Mouse (Mus musculus) limb, embryonic 11.5 days (tissue): ENCODE data around the gene Nck1. TPM values are rescaled to one million over a fixed set of nuclear protein-coding genes. Genes with fewer than 3 reads are reported as not detected.

Source experiments
- ATAC-seq: fragments of 200-750 bp; cut with Nextera tagmentation; 2 replicates; pipeline ENCODE4 v1.8.0; 2017; ENCODE audit warnings: low read depth; ENCODE audit not compliant: insufficient number of reproducible peaks, low FRiP score, low TSS enrichment
- DNase-seq: peaks from one replicate; pipeline ENCODE4 v3.0.0-alpha.2; 2015; ENCODE audit warnings: low spot score
- H3K27ac ChIP-seq: fragments of 300-500 bp; sonication (generic); replicated peaks from 2 replicates; pipeline ENCODE4 v1.5.1; 2014; ENCODE audit warnings: low read depth, mild to moderate bottlenecking, low read length
- H3K27me3 ChIP-seq: fragments of 300-500 bp; sonication (generic); 2 replicates; pipeline ENCODE4 v1.6.1; 2014; ENCODE audit warnings: mild to moderate bottlenecking, low read length, mixed read lengths; ENCODE audit not compliant: control insufficient read depth, insufficient read depth
- H3K36me3 ChIP-seq: fragments of 300-500 bp; sonication (generic); 2 replicates; pipeline ENCODE4 v1.6.1; 2014; ENCODE audit warnings: mild to moderate bottlenecking, low read length, moderate library complexity, mixed read lengths; ENCODE audit not compliant: control insufficient read depth, insufficient read depth
- H3K4me1 ChIP-seq: fragments of 300-500 bp; sonication (generic); 2 replicates; pipeline ENCODE4 v1.6.1; 2014; ENCODE audit warnings: low read length, mixed read lengths; ENCODE audit not compliant: control insufficient read depth, insufficient read depth
- H3K4me2 ChIP-seq: fragments of 300-500 bp; sonication (generic); 2 replicates; pipeline ENCODE4 v1.6.1; 2014; ENCODE audit warnings: low read depth, mild to moderate bottlenecking, moderate library complexity; ENCODE audit not compliant: severe bottlenecking
- H3K4me3 ChIP-seq: fragments of 300-500 bp; sonication (generic); 2 replicates; pipeline ENCODE4 v1.5.1; 2014; ENCODE audit warnings: low read depth, low read length
- H3K9ac ChIP-seq: fragments of 300-500 bp; sonication (generic); 2 replicates; pipeline ENCODE4 v1.6.1; 2014; ENCODE audit warnings: mild to moderate bottlenecking, low read length
- H3K9me3 ChIP-seq: fragments of 300-500 bp; sonication (generic); 2 replicates; pipeline ENCODE4 v1.6.1; 2016; ENCODE audit warnings: low read length; ENCODE audit not compliant: control insufficient read depth
- WGBS: fragments of 180-500 bp; shearing (Covaris S2); extraction: QIAGEN DNeasy Blood & Tissue Kit; methylation state at CpG from one replicate; pipeline ENCODE4 v1.1.7; 2014; 5-methylcytosine and 5-hydroxymethylcytosine counted together
- polyA plus RNA-seq: library from polyadenylated mRNA; unstranded; fragments of >200 nt; fragmentation: Nextera tagmentation; extraction: Ambion mirVana; gene quantifications from 2 replicates; pipeline ENCODE4 v1.2.1, GENCODE M21; 2014

Nck1 gene
- polyA plus RNA-seq, 1 experiment from 2014 or later, result 80.6 TPM

DNA sequence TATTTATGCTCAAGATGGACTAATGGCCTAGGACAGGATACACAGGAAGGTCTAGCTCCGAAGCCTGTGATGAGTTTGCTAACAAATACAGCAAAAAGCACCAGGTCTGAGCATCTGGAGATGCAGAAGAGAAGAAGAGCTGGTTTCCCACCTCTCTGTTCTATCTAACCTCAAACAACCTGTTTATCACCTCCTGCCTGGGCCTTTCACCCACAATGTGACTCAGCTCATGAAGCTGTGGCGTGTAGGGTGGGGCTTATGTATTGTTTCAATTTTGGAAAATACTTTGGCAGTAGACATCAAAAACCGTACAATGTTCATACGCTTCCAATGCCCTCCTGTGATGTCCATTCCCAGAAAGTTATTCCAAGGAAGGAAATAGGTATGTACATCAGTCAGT is 83.8 kb downstream of the Nck1 start:
- Histone ChIP-seq H3K9me3 (no peaks in the 10 kb centered on the region), H3K4me3 (no peak overlapping the region), H3K27me3 (no peaks in the 10 kb centered on the region), H3K4me2 (no peak overlapping the region), H3K4me1 (no peaks in the 10 kb centered on the region), H3K27ac (no peak overlapping the region), H3K9ac (no peak overlapping the region), H3K36me3 (no peaks in the 10 kb centered on the region; the same call in 1 of the 2 replicates)
- WGBS, result 89% methylated on average over 4 of the region's 4 CpGs
- DNase-seq, result no peak
- ATAC-seq, result no peak

DNA sequence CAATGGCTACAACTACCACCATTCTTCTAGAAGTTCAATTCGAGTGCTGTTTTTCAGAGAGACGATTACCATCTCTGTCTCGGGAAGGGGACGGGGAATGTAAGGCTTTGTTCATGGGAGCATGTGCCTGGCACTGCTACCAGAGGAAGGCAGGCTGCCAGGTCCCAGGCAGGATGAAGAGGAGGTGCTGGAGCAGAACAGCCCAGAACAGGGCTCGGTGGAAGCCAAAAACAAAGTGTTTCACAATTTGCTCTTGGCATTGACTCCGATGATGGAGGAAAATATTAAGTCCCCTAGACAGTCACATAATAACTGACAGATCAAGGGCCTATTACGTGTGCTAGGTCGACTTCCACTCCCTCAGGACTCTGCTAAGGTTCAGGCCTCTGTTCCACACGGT is 84.3 kb downstream of the Nck1 start:
- Histone ChIP-seq H3K9me3 (no peaks in the 10 kb centered on the region), H3K36me3 (no peaks in the 10 kb centered on the region; the same call in 1 of the 2 replicates), H3K9ac (no peak overlapping the region), H3K27ac (no peak overlapping the region), H3K4me1 (no peaks in the 10 kb centered on the region), H3K4me3 (no peak overlapping the region), H3K4me2 (no peak overlapping the region), H3K27me3 (no peaks in the 10 kb centered on the region)
- WGBS, result 91% methylated on average over 9 of the region's 9 CpGs
- ATAC-seq (no peak), DNase-seq (no peak)

DNA sequence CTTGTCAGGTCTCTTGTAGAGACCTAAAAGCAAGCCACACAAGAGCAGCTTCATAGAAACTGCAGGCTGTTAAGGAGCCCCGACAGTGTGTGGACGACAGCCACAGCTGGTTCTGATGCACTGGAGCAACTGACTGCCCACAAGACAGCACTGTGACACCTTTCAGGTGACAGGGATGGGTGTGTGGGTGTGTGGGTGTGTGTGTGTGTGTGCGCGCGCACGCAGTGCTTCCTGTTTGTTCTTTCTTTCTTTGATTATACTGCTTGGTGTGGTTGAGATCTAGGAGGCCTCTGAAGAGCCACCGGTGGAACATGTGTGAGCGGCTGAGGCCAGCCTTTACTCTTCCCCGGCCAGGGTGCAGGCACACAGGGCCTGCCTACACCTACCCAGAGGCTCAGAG is 85.7 kb downstream of the Nck1 start:
- DNase-seq, result no peak
- Histone ChIP-seq H3K9ac (no peak overlapping the region), H3K9me3 (no peaks in the 10 kb centered on the region), H3K27ac (no peak overlapping the region), H3K27me3 (no peaks in the 10 kb centered on the region), H3K4me2 (no peak overlapping the region), H3K4me1 (no peaks in the 10 kb centered on the region), H3K4me3 (no peak overlapping the region), H3K36me3 (no peaks in the 10 kb centered on the region)
- ATAC-seq, result no peak
- whole genome bisulfite sequencing, result 93% methylated on average over 9 of the region's 9 CpGs

- H3K9ac ChIP-seq, result no peak overlapping the region
- no peak overlapping the region for H3K4me2 ChIP-seq
- 81% methylated on average over 17 of the region's 17 CpGs for WGBS
- no peaks in the 10 kb centered on the region for H3K4me1 ChIP-seq
- H3K27me3 ChIP-seq, result no peaks in the 10 kb centered on the region
- no peak overlapping the region for H3K4me3 ChIP-seq
- ATAC-seq (no peak), DNase-seq (no peak)
- no peak overlapping the region for H3K27ac ChIP-seq
- H3K9me3 ChIP-seq, result no peaks in the 10 kb centered on the region
- H3K36me3 ChIP-seq, result no peaks in the 10 kb centered on the region
These were observed 87.8 kb downstream of the Nck1 start for GRCm38 (mm10) chr9:100457971-100458681.

DNA sequence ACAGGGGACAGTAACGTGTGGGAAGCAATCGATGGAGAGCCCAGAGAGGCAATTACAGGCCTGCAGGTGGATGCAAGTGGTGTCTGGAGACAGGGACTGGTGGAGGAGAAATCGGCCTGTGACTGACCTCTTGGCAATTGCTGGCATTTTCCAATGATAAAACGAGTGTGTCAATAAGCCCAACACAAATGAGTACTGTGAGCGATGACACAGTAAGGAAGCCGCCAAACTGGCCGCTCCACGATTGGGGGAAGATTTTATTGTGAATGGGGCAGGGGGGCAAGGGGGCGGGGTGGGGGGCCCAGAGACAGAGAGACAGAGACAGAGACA is 91.3 kb downstream of the Nck1 start:
- H3K4me1 ChIP-seq, result no peaks in the 10 kb centered on the region
- no peak overlapping the region for H3K27ac ChIP-seq
- H3K9ac ChIP-seq, result peak overlapping the region; percentile 43; the same call in 1 of the 2 replicates
- H3K4me3 ChIP-seq, result peak overlapping the region; percentile 20; the same call in 1 of the 2 replicates
- H3K27me3 ChIP-seq, result no peaks in the 10 kb centered on the region
- peak overlapping the region; percentile 60 for H3K4me2 ChIP-seq
- ATAC-seq (no peak), DNase-seq (no peak)
- no peaks in the 10 kb centered on the region for H3K9me3 ChIP-seq
- H3K36me3 ChIP-seq, result no peaks in the 10 kb centered on the region
- WGBS, result 26% methylated on average over 9 of the region's 9 CpGs

GRCm38 (mm10) chr9:100453944-100454663 is 91.8 kb downstream of the Nck1 start:
- Histone ChIP-seq H3K9ac (peak overlapping the region; percentile 43; the same call in 1 of the 2 replicates), H3K27me3 (no peaks in the 10 kb centered on the region), H3K4me3 (peak overlapping the region; percentile 20; the same call in 1 of the 2 replicates), H3K27ac (no peak overlapping the region), H3K9me3 (no peaks in the 10 kb centered on the region), H3K4me1 (no peaks in the 10 kb centered on the region), H3K4me2 (peak overlapping the region; percentile 60), H3K36me3 (no peaks in the 10 kb centered on the region)
- no peak for ATAC-seq
- peak; percentile 88 for DNase-seq
- WGBS, result 11% methylated on average over 24 of the region's 25 CpGs

- no peak overlapping the region for H3K4me2 ChIP-seq
- no peaks in the 10 kb centered on the region for H3K27me3 ChIP-seq
- no peak for DNase-seq
- WGBS, result 64% methylated on average over 6 of the region's 6 CpGs
- no peaks in the 10 kb centered on the region for H3K9me3 ChIP-seq
- H3K9ac ChIP-seq, result no peak overlapping the region
- H3K36me3 ChIP-seq, result no peaks in the 10 kb centered on the region
- no peak overlapping the region for H3K4me3 ChIP-seq
- H3K4me1 ChIP-seq, result no peaks in the 10 kb centered on the region
- ATAC-seq, result no peak
- H3K27ac ChIP-seq, result no peak overlapping the region
These were observed 93.5 kb downstream of the Nck1 start for GRCm38 (mm10) chr9:100452432-100452831.

DNA sequence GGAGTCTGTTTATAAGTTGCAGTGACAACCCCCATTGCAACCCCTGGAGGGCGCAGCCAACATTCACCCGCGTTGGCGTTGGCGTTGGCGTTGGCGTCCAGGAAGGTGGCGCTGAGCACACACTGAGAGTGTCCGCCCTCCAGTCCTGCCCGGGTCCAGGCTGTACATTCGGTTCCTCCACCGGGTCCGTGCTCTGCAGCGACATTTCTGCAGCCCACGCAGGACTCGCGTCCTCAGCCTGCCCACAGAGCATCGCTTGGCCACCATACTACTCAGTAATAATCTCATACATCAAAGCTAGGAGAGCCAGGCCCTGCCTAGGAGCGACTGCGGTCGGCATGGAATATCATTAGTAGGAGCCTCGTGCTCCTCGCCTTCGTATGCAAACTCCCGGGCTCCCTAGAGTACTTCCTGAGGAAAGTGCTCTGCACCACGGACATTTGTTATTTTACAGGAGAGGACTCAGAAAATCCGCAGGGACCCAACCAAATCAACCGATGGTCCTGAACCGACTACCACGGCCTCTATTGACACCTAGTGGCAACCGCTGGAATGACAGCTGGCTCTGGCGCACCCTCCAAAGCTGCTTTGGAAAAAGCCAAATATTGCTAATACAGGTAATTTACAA is 99.8 kb downstream of the Nck1 start:
- DNase-seq (peak; percentile 90), ATAC-seq (peak; percentile 81; the same call in 1 of the 2 replicates)
- no peak overlapping the region for H3K27ac ChIP-seq
- H3K36me3 ChIP-seq, result no peaks in the 10 kb centered on the region
- H3K4me3 ChIP-seq, result peak overlapping the region; percentile 55
- H3K4me1 ChIP-seq, result no peaks in the 10 kb centered on the region
- WGBS, result 0% methylated on average over 32 of the region's 32 CpGs
- no peaks in the 10 kb centered on the region for H3K27me3 ChIP-seq
- peak overlapping the region; percentile 67 for H3K9ac ChIP-seq
- H3K9me3 ChIP-seq, result no peaks in the 10 kb centered on the region
- H3K4me2 ChIP-seq, result peak overlapping the region; percentile 83
